Mouse (Mus musculus) CH12.LX (cell line): Measurements from ENCODE around the gene Rbbp6. TPM values are rescaled to one million over a fixed set of nuclear protein-coding genes. Genes with fewer than 3 reads are reported as not detected.
A peak's percentile ranks its signal among the peaks of the same experiment; 100 is the strongest.

ENCODE experiments used
- DNase-seq: peaks from one replicate; pipeline ENCODE4 v3.0.0-alpha.2; 2013; ENCODE audit errors: extremely low read depth
- H3K27ac ChIP-seq: 2 replicates; pipeline ENCODE4 v1.5.1; 2012; ENCODE audit warnings: low read depth, mild to moderate bottlenecking, control low read depth, moderate library complexity; ENCODE audit not compliant: insufficient read depth
- H3K27me3 ChIP-seq: replicated peaks from 2 replicates; pipeline ENCODE3; 2012; ENCODE audit warnings: inconsistent platforms
- H3K36me3 ChIP-seq, 2 experiments: replicated peaks in 1 of 2; 2 replicates each; pipeline versions ENCODE3 to v1.6.1; 2012; ENCODE audit warnings: inconsistent platforms in 1 of 2, low read length in 1 of 2, mild to moderate bottlenecking in 1 of 2, mixed read lengths in 1 of 2, moderate library complexity in 1 of 2; ENCODE audit not compliant: control insufficient read depth in 1 of 2, insufficient read depth in 1 of 2
- H3K4me1 ChIP-seq, 2 experiments: 2 replicates each; pipeline ENCODE4 v1.6.1; 2012; ENCODE audit warnings: inconsistent platforms in 1 of 2, moderate library complexity in 1 of 2; ENCODE audit not compliant: insufficient read depth in 2 of 2, control insufficient read depth in 1 of 2
- H3K4me2 ChIP-seq: 2 replicates; pipeline ENCODE4 v1.6.1; 2012; ENCODE audit warnings: low read depth, mild to moderate bottlenecking, control low read depth; ENCODE audit not compliant: poor library complexity, insufficient read depth, severe bottlenecking
- H3K4me3 ChIP-seq, 3 experiments: fragments of 150-350 bp in 1 of 3; sonication (generic) in 1 of 3; replicated peaks in 1 of 3; 2 replicates each; pipeline versions ENCODE3 to v1.5.1; 2011 to 2012; ENCODE audit warnings: low read depth in 2 of 3, low read length in 2 of 3, mild to moderate bottlenecking in 2 of 3, moderate library complexity in 2 of 3, control low read depth in 1 of 3, improper control_type of control experiment in 1 of 3, inconsistent platforms in 1 of 3, mixed read lengths in 1 of 3; ENCODE audit not compliant: poor library complexity in 1 of 3
- H3K79me2 ChIP-seq: replicated peaks from 2 replicates; pipeline ENCODE4 v1.6.1; 2012; ENCODE audit warnings: mild to moderate bottlenecking, moderate library complexity; ENCODE audit not compliant: control insufficient read depth, poor library complexity, insufficient read depth, severe bottlenecking; ENCODE audit errors: extremely low read depth
- H3K9ac ChIP-seq: 2 replicates; pipeline ENCODE4 v1.6.1; 2012; ENCODE audit warnings: low read depth, mild to moderate bottlenecking, control low read depth, moderate library complexity; ENCODE audit not compliant: insufficient read depth
- H3K9me3 ChIP-seq: replicated peaks from 2 replicates; pipeline ENCODE3; 2012; ENCODE audit warnings: low read length, inconsistent platforms, mixed read lengths
- BHLHE40 ChIP-seq: IDR thresholded peaks from 2 replicates; pipeline ENCODE4 v1.6.1; 2011; ENCODE audit warnings: mild to moderate bottlenecking, low read depth, low read length, improper control_type of control experiment
- CHD1 ChIP-seq: IDR thresholded peaks from 2 replicates; pipeline ENCODE4 v1.6.1; 2012; ENCODE audit warnings: low read depth, low read length, improper control_type of control experiment, inconsistent platforms
- CHD2 ChIP-seq: IDR thresholded peaks from 2 replicates; pipeline ENCODE4 v1.6.1; 2011; ENCODE audit warnings: low read length, improper control_type of control experiment
- CTCF ChIP-seq, 2 experiments: IDR thresholded peaks in 1 of 2; conservative IDR thresholded peaks in 1 of 2; 2 replicates each; pipeline ENCODE4 v1.5.1; 2011 to 2012; ENCODE audit warnings: low read depth in 2 of 2, low read length in 2 of 2, improper control_type of control experiment in 1 of 2, inconsistent platforms in 1 of 2, mild to moderate bottlenecking in 1 of 2, moderate library complexity in 1 of 2
- E2F4 ChIP-seq: IDR thresholded peaks from 2 replicates; pipeline ENCODE4 v1.6.1; 2011; ENCODE audit warnings: low read depth, low read length, improper control_type of control experiment; ENCODE audit not compliant: insufficient replicate concordance
- ELF1 ChIP-seq: IDR thresholded peaks from 2 replicates; pipeline ENCODE4 v1.6.1; 2014; ENCODE audit warnings: low read depth, mild to moderate bottlenecking, inconsistent platforms, low read length, improper control_type of control experiment
- ETS1 ChIP-seq: conservative IDR thresholded peaks from 2 replicates; pipeline ENCODE4 v1.6.1; 2012; ENCODE audit warnings: low read depth, mild to moderate bottlenecking, inconsistent platforms, low read length, improper control_type of control experiment, moderate library complexity
- GABPA ChIP-seq: IDR thresholded peaks from 2 replicates; pipeline ENCODE4 v1.6.1; 2012; ENCODE audit warnings: low read depth, low read length, improper control_type of control experiment, inconsistent platforms; ENCODE audit not compliant: insufficient replicate concordance
- HCFC1 ChIP-seq: IDR thresholded peaks from 2 replicates; pipeline ENCODE4 v1.6.1; 2012; ENCODE audit warnings: low read depth, mild to moderate bottlenecking, inconsistent platforms, low read length, improper control_type of control experiment
- JUND ChIP-seq: conservative IDR thresholded peaks from 2 replicates; pipeline ENCODE4 v1.6.1; 2011; ENCODE audit warnings: low read depth, low read length, improper control_type of control experiment
- KAT2A ChIP-seq: IDR thresholded peaks from 2 replicates; pipeline ENCODE4 v1.6.1; 2012; ENCODE audit warnings: low read length, improper control_type of control experiment, inconsistent platforms; ENCODE audit not compliant: insufficient replicate concordance
- MAFK ChIP-seq: IDR thresholded peaks from 2 replicates; pipeline ENCODE4 v1.6.1; 2011; ENCODE audit warnings: low read length, improper control_type of control experiment; ENCODE audit not compliant: insufficient replicate concordance
- MAX ChIP-seq: IDR thresholded peaks from 2 replicates; pipeline ENCODE4 v1.6.1; 2011; ENCODE audit warnings: low read length, improper control_type of control experiment
- MEF2A ChIP-seq: IDR thresholded peaks from 2 replicates; pipeline ENCODE4 v1.6.1; 2014; ENCODE audit warnings: low read depth, mild to moderate bottlenecking, inconsistent platforms, low read length, improper control_type of control experiment, borderline replicate concordance
- MXI1 ChIP-seq: IDR thresholded peaks from 2 replicates; pipeline ENCODE4 v1.6.1; 2011; ENCODE audit warnings: mild to moderate bottlenecking, low read depth, low read length, improper control_type of control experiment
- MYC ChIP-seq: IDR thresholded peaks from 2 replicates; pipeline ENCODE4 v1.6.1; 2011; ENCODE audit warnings: low read depth, mild to moderate bottlenecking, improper control_type of control experiment, low read length
- POLR2A ChIP-seq: IDR thresholded peaks from 2 replicates; pipeline ENCODE4 v1.6.1; 2011; ENCODE audit warnings: low read depth, mild to moderate bottlenecking, improper control_type of control experiment, low read length
- POLR2AphosphoS2 ChIP-seq: IDR thresholded peaks from 2 replicates; pipeline ENCODE4 v1.6.1; 2011; ENCODE audit warnings: low read depth, low read length, improper control_type of control experiment
- RCOR1 ChIP-seq: conservative IDR thresholded peaks from 2 replicates; pipeline ENCODE4 v1.6.1; 2012; ENCODE audit warnings: low read depth, mild to moderate bottlenecking, inconsistent platforms, low read length, improper control_type of control experiment
- UBTF ChIP-seq: IDR thresholded peaks from 2 replicates; pipeline ENCODE4 v1.6.1; 2012; ENCODE audit warnings: low read depth, mild to moderate bottlenecking, inconsistent platforms, low read length, improper control_type of control experiment, moderate library complexity
- USF1 ChIP-seq: IDR thresholded peaks from 2 replicates; pipeline ENCODE4 v1.6.1; 2014; ENCODE audit warnings: low read depth, mild to moderate bottlenecking, inconsistent platforms, low read length, improper control_type of control experiment
- USF2 ChIP-seq: conservative IDR thresholded peaks from 2 replicates; pipeline ENCODE4 v1.6.1; 2011; ENCODE audit warnings: low read depth, low read length, improper control_type of control experiment
- ZNF384 ChIP-seq: IDR thresholded peaks from 2 replicates; pipeline ENCODE4 v1.6.1; 2012; ENCODE audit warnings: low read depth, low read length, improper control_type of control experiment, inconsistent platforms
- dilution Hi-C: fragments of 300-500 bp; cut with MboI; formaldehyde crosslinking; loops from 2 replicates; pipeline ENCODE4 v1.14.3; 2020; ENCODE audit warnings: low sequenced_read_pairs; ENCODE audit not compliant: extremely low pct_unique_long_range_greater_than_20kb, extremely low pct_ligation_motif_present
- in situ Hi-C: fragments of 300-500 bp; cut with MboI; formaldehyde crosslinking; loops from 3 replicates; pipeline ENCODE4 v1.14.3; 2019; ENCODE audit warnings: low sequenced_read_pairs, low pct_ligation_motif_present, low pct_unique_long_range_greater_than_20kb, mixed read lengths
- polyA plus RNA-seq: library from polyadenylated mRNA; unstranded; fragments of >175 nt; gene quantifications from 2 replicates; pipeline ENCODE4 v1.2.1, GENCODE M21; 2012; ENCODE audit warnings: low read depth; ENCODE audit not compliant: insufficient read length
- total RNA-seq, 2 experiments: library from RNA; depleted of rRNA; stranded (reverse); fragments of 300-350 nt in 1 of 2; fragments of >200 nt in 1 of 2; gene quantifications; 2 replicates each; pipeline ENCODE4 v1.2.3; 2012 to 2014

Rbbp6 gene
- total and polyA plus RNA-seq, 3 experiments = 17.8 to 93.0 (median 22.9) TPM

- in situ Hi-C loops (no loop called here), dilution Hi-C loops (no loop called here)
- no peak for DNase-seq
- peak overlapping the region; percentile 79 for H3K4me2 ChIP-seq
- TF ChIP-seq BHLHE40 = no peak
- TF ChIP-seq E2F4 = no peak
- no peak for TF ChIP-seq MYC
- no peak for TF ChIP-seq KAT2A
- H3K4me1 ChIP-seq = peaks cover 0 to 4% of the 10 kb centered on the region in 2 experiments; a peak in 1 of 4 replicates
- no peaks in the 10 kb centered on the region for H3K79me2 ChIP-seq
- peak overlapping the region in 1 of 3 experiments; percentile 25 for H3K4me3 ChIP-seq
- no peak overlapping the region for H3K27ac ChIP-seq
- no peaks in the 10 kb centered on the region for H3K36me3 ChIP-seq
- peaks cover 2% of the 10 kb centered on the region for H3K9me3 ChIP-seq
- no peaks in the 10 kb centered on the region for H3K27me3 ChIP-seq
- H3K9ac ChIP-seq = no peak overlapping the region
These were observed 65.3 kb downstream of the Rbbp6 start for GRCm38 (mm10) chr7:123030709-123031181.

- H3K4me2 ChIP-seq = peak overlapping the region; percentile 79
- TF ChIP-seq GABPA = no peak
- 0 out of 2 replicates have a peak, but pooled peaks have one; percentile 5 for TF ChIP-seq USF2
- TF ChIP-seq ZNF384 = no peak
- TF ChIP-seq ELF1 = no peak
- TF ChIP-seq BHLHE40 = peak; percentile 26; the same call in 1 of the 2 replicates
- peak; percentile 49 for TF ChIP-seq USF1
- TF ChIP-seq POLR2A = no peak
- no peak overlapping the region for H3K9ac ChIP-seq
- no peaks in the 10 kb centered on the region for H3K36me3 ChIP-seq
- no peak for DNase-seq
- H3K79me2 ChIP-seq = no peaks in the 10 kb centered on the region
- no peak overlapping the region for H3K4me3 ChIP-seq
- peaks cover 2% of the 10 kb centered on the region for H3K9me3 ChIP-seq
- peaks cover 0 to 4% of the 10 kb centered on the region in 2 experiments; a peak in 1 of 4 replicates for H3K4me1 ChIP-seq
- in situ Hi-C loops = no loop called here
- no peaks in the 10 kb centered on the region for H3K27me3 ChIP-seq
- dilution Hi-C loops = no loop called here
- H3K27ac ChIP-seq = no peak overlapping the region
These were observed 65.8 kb downstream of the Rbbp6 start for GRCm38 (mm10) chr7:123031211-123031743.

GRCm38 (mm10) chr7:123035314-123035713, 69.8 kb downstream of the Rbbp6 start:
- Histone ChIP-seq H3K79me2 (no peaks in the 10 kb centered on the region), H3K4me2 (no peak overlapping the region), H3K27me3 (no peaks in the 10 kb centered on the region), H3K4me1 (peaks cover 0 to 4% of the 10 kb centered on the region in 2 experiments; a peak in 1 of 4 replicates), H3K36me3 (no peaks in the 10 kb centered on the region), H3K4me3 (no peak overlapping the region), H3K27ac (no peak overlapping the region), H3K9me3 (no peaks in the 10 kb centered on the region), H3K9ac (no peak overlapping the region)
- dilution Hi-C loops (no loop called here), in situ Hi-C loops (no loop called here)
- TF ChIP-seq CHD2 (no peak), GABPA (no peak), CTCF (conservative IDR thresholded peaks at IDR 0.05 in 1 of 2, IDR thresholded peaks at IDR 0.05 in 1 of 2; ENCODE audit: low read depth in 2 of 2, low read length in 2 of 2) (no peak), CHD1 (no peak), RCOR1 (no peak), MEF2A (no peak), ETS1 (no peak), POLR2AphosphoS2 (no peak), MAFK (no peak), ELF1 (no peak), BHLHE40 (no peak), MXI1 (no peak), UBTF (no peak), HCFC1 (no peak), USF2 (no peak), MAX (no peak), JUND (no peak)
- no peak for DNase-seq
